Mouse (Mus musculus) liver, adult 2 months (tissue): Measurements from ENCODE around the gene Atxn1. TPM values are rescaled to one million over a fixed set of nuclear protein-coding genes. Genes with fewer than 3 reads are reported as not detected.

Experiments used
- DNase-seq: peaks from one replicate; pipeline ENCODE4 v3.0.0-alpha.2; 2011; ENCODE audit warnings: low read depth, low spot score; ENCODE audit errors: extremely low read depth
- H3K27ac ChIP-seq: fragments of 200-500 bp; replicated peaks from 2 replicates; pipeline ENCODE4 v1.5.1; 2012; ENCODE audit warnings: low read depth, mild to moderate bottlenecking, control low read depth, inconsistent platforms, low read length; ENCODE audit not compliant: insufficient read depth
- H3K27me3 ChIP-seq: fragments of 200-500 bp; 2 replicates; pipeline ENCODE4 v1.6.1; 2012; ENCODE audit warnings: mild to moderate bottlenecking, moderate library complexity, low read length, inconsistent platforms; ENCODE audit not compliant: control insufficient read depth, insufficient read depth
- H3K36me3 ChIP-seq: fragments of 200-500 bp; 2 replicates; pipeline ENCODE4 v1.6.1; 2012; ENCODE audit warnings: low read length, inconsistent platforms; ENCODE audit not compliant: control insufficient read depth, insufficient read depth
- H3K4me1 ChIP-seq: fragments of 200-500 bp; 2 replicates; pipeline ENCODE4 v1.6.1; 2011; ENCODE audit warnings: low read length; ENCODE audit not compliant: control insufficient read depth, insufficient read depth
- H3K4me3 ChIP-seq: fragments of 200-500 bp; 2 replicates; pipeline ENCODE4 v1.5.1; 2011; ENCODE audit warnings: low read depth, mild to moderate bottlenecking, control low read depth, low read length, moderate library complexity; ENCODE audit not compliant: insufficient read depth
- H3K79me2 ChIP-seq: fragments of 200-500 bp; 2 replicates; pipeline ENCODE4 v1.6.1; 2012; ENCODE audit warnings: inconsistent platforms, mild to moderate bottlenecking, low read length, moderate library complexity; ENCODE audit not compliant: control insufficient read depth, insufficient read depth
- H3K9ac ChIP-seq: fragments of 200-500 bp; 2 replicates; pipeline ENCODE4 v1.6.1; 2012; ENCODE audit warnings: low read depth, mild to moderate bottlenecking, control low read depth, inconsistent platforms, low read length
- CTCF ChIP-seq: fragments of 200-500 bp; IDR thresholded peaks from 2 replicates; pipeline ENCODE4 v1.5.1; 2011; ENCODE audit warnings: low read depth, low read length, control low read depth
- POLR2A ChIP-seq: fragments of 200-500 bp; IDR thresholded peaks from 2 replicates; pipeline ENCODE4 v1.6.1; 2011; ENCODE audit warnings: low read length, control low read depth; ENCODE audit not compliant: insufficient read depth; ENCODE audit errors: extremely low read depth
- WGBS: fragments of 180-500 bp; shearing (Covaris S2); methylation state at CpG from one replicate; pipeline ENCODE4 v1.1.7; 2018; 5-methylcytosine and 5-hydroxymethylcytosine counted together
- polyA plus RNA-seq: library from polyadenylated mRNA; depleted of rRNA; stranded (reverse); fragments of >200 nt; gene quantifications from 2 replicates; pipeline ENCODE4 v1.2.3, GENCODE M21; 2012
- total RNA-seq: library from RNA; depleted of rRNA; stranded (reverse); fragments of >200 nt; gene quantifications from 2 replicates; pipeline ENCODE4 v1.2.3, GENCODE M21; 2014

Gene Atxn1
- total and polyA plus RNA-seq, 2 experiments = 7.7 to 7.8 TPM

- no peak for DNase-seq
- no peak overlapping the region for H3K27ac ChIP-seq
- H3K36me3 ChIP-seq = no peaks in the 10 kb centered on the region; the same call in 1 of the 2 replicates
- WGBS = 91% methylated on average over 7 of the region's 7 CpGs
- H3K4me1 ChIP-seq = no peaks in the 10 kb centered on the region
- H3K4me3 ChIP-seq = no peak overlapping the region
- H3K79me2 ChIP-seq = peaks cover 5% of the 10 kb centered on the region; the same call in 1 of the 2 replicates
- TF ChIP-seq CTCF (no peak), POLR2A (no peak)
- H3K27me3 ChIP-seq = no peaks in the 10 kb centered on the region
- H3K9ac ChIP-seq = no peak overlapping the region
Observed at GRCm38 (mm10) chr13:45685575-45686308, 279.1 kb downstream of the Atxn1 start.

GRCm38 (mm10) chr13:45684891-45685311 lies 279.9 kb downstream of the Atxn1 start:
- H3K4me3 ChIP-seq = no peak overlapping the region
- H3K4me1 ChIP-seq = no peaks in the 10 kb centered on the region
- no peaks in the 10 kb centered on the region for H3K27me3 ChIP-seq
- no peak overlapping the region for H3K27ac ChIP-seq
- peaks cover 5% of the 10 kb centered on the region; the same call in 1 of the 2 replicates for H3K79me2 ChIP-seq
- no peak for DNase-seq
- TF ChIP-seq CTCF (no peak), POLR2A (no peak)
- H3K9ac ChIP-seq = no peak overlapping the region
- H3K36me3 ChIP-seq = no peaks in the 10 kb centered on the region; the same call in 1 of the 2 replicates
- WGBS = 88% methylated on average over 4 of the region's 4 CpGs

GRCm38 (mm10) chr13:45683991-45684390 lies 280.8 kb downstream of the Atxn1 start:
- no peak overlapping the region for H3K9ac ChIP-seq
- WGBS = 83% methylated on average over 3 of the region's 3 CpGs
- no peak overlapping the region for H3K27ac ChIP-seq
- H3K27me3 ChIP-seq = no peaks in the 10 kb centered on the region
- TF ChIP-seq POLR2A = no peak
- TF ChIP-seq CTCF = no peak
- no peaks in the 10 kb centered on the region; the same call in 1 of the 2 replicates for H3K36me3 ChIP-seq
- H3K4me1 ChIP-seq = no peaks in the 10 kb centered on the region
- H3K79me2 ChIP-seq = peaks cover 5% of the 10 kb centered on the region; the same call in 1 of the 2 replicates
- DNase-seq = no peak
- H3K4me3 ChIP-seq = no peak overlapping the region

- TF ChIP-seq CTCF = no peak
- TF ChIP-seq POLR2A = no peak
- Histone ChIP-seq H3K79me2 (peaks cover 7% of the 10 kb centered on the region; the same call in 1 of the 2 replicates), H3K4me1 (no peaks in the 10 kb centered on the region), H3K27ac (no peak overlapping the region), H3K36me3 (no peaks in the 10 kb centered on the region; the same call in 1 of the 2 replicates), H3K4me3 (no peak overlapping the region), H3K9ac (no peak overlapping the region), H3K27me3 (no peaks in the 10 kb centered on the region)
- 74% methylated on average over 5 of the region's 5 CpGs for WGBS
- DNase-seq = peak; percentile 22
Observed at GRCm38 (mm10) chr13:45681196-45681595, 283.6 kb downstream of the Atxn1 start.

- Histone ChIP-seq H3K27me3 (no peaks in the 10 kb centered on the region), H3K4me1 (no peaks in the 10 kb centered on the region), H3K27ac (no peak overlapping the region), H3K9ac (no peak overlapping the region), H3K79me2 (peaks cover 7% of the 10 kb centered on the region; the same call in 1 of the 2 replicates), H3K36me3 (no peaks in the 10 kb centered on the region; the same call in 1 of the 2 replicates), H3K4me3 (no peak overlapping the region)
- no peak for DNase-seq
- no peak for TF ChIP-seq POLR2A
- no peak for TF ChIP-seq CTCF
- 70% methylated on average over 5 of the region's 5 CpGs for WGBS
Observed at GRCm38 (mm10) chr13:45680651-45681050, 284.2 kb downstream of the Atxn1 start.

GRCm38 (mm10) chr13:45679096-45679495 lies 285.7 kb downstream of the Atxn1 start:
- 100% methylated on average over 1 of the region's 1 CpGs for whole genome bisulfite sequencing
- no peaks in the 10 kb centered on the region; the same call in 1 of the 2 replicates for H3K36me3 ChIP-seq
- no peak for TF ChIP-seq CTCF
- TF ChIP-seq POLR2A = no peak
- H3K27me3 ChIP-seq = no peaks in the 10 kb centered on the region
- H3K9ac ChIP-seq = no peak overlapping the region
- H3K27ac ChIP-seq = no peak overlapping the region
- DNase-seq = no peak
- H3K4me1 ChIP-seq = no peaks in the 10 kb centered on the region
- no peak overlapping the region for H3K4me3 ChIP-seq
- peaks cover 2% of the 10 kb centered on the region; the same call in 1 of the 2 replicates for H3K79me2 ChIP-seq
